Mouse (Mus musculus) neural tube, embryonic 11.5 days (tissue): ENCODE results near the gene Rnf213. TPM values are rescaled to one million over a fixed set of nuclear protein-coding genes. Genes with fewer than 3 reads are reported as not detected.

Experiments
- ATAC-seq: fragments of 200-750 bp; cut with Nextera tagmentation; 2 replicates; pipeline ENCODE4 v1.8.0; 2017; ENCODE audit warnings: moderate number of reproducible peaks, mild to moderate bottlenecking, moderate TSS enrichment, moderate library complexity; ENCODE audit not compliant: insufficient read depth, low FRiP score, low TSS enrichment
- DNase-seq: peaks from one replicate; pipeline ENCODE4 v3.0.0-alpha.2; 2015; ENCODE audit warnings: low spot score
- H3K27ac ChIP-seq: fragments of 300-500 bp; sonication (generic); 2 replicates; pipeline ENCODE4 v1.5.1; 2014; ENCODE audit warnings: low read depth, mild to moderate bottlenecking, low read length
- H3K27me3 ChIP-seq: fragments of 300-500 bp; sonication (generic); 2 replicates; pipeline ENCODE4 v1.6.1; 2014; ENCODE audit warnings: mild to moderate bottlenecking, low read length, mixed read lengths; ENCODE audit not compliant: control insufficient read depth, insufficient read depth
- H3K36me3 ChIP-seq: fragments of 300-500 bp; sonication (generic); 2 replicates; pipeline ENCODE4 v1.6.1; 2014; ENCODE audit warnings: mild to moderate bottlenecking, low read length, moderate library complexity, mixed read lengths; ENCODE audit not compliant: control insufficient read depth, insufficient read depth
- H3K4me1 ChIP-seq: fragments of 300-500 bp; sonication (generic); 2 replicates; pipeline ENCODE4 v1.6.1; 2014; ENCODE audit warnings: low read length, mixed read lengths; ENCODE audit not compliant: control insufficient read depth, insufficient read depth
- H3K4me2 ChIP-seq: fragments of 300-500 bp; sonication (generic); 2 replicates; pipeline ENCODE4 v1.6.1; 2014; ENCODE audit warnings: low read depth, mild to moderate bottlenecking, moderate library complexity
- H3K4me3 ChIP-seq: fragments of 300-500 bp; sonication (generic); 2 replicates; pipeline ENCODE4 v1.5.1; 2014; ENCODE audit warnings: low read depth, low read length
- H3K9ac ChIP-seq: fragments of 300-500 bp; sonication (generic); 2 replicates; pipeline ENCODE4 v1.6.1; 2014; ENCODE audit warnings: mild to moderate bottlenecking, low read length
- H3K9me3 ChIP-seq: fragments of 300-500 bp; sonication (generic); 2 replicates; pipeline ENCODE4 v1.6.1; 2016; ENCODE audit warnings: low read length; ENCODE audit not compliant: control insufficient read depth
- WGBS: fragments of 180-500 bp; shearing (Covaris S2); extraction: QIAGEN DNeasy Blood & Tissue Kit; methylation state at CpG from one replicate; pipeline ENCODE4 v1.1.7; 2014; 5-methylcytosine and 5-hydroxymethylcytosine counted together
- polyA plus RNA-seq: library from polyadenylated mRNA; unstranded; fragments of >200 nt; fragmentation: Nextera tagmentation; extraction: Ambion mirVana; gene quantifications from 2 replicates; pipeline ENCODE4 v1.2.1, GENCODE M21; 2014

The Rnf213 gene
- polyA plus RNA-seq, 1 experiment from 2014 or later = 1.9 TPM

DNA sequence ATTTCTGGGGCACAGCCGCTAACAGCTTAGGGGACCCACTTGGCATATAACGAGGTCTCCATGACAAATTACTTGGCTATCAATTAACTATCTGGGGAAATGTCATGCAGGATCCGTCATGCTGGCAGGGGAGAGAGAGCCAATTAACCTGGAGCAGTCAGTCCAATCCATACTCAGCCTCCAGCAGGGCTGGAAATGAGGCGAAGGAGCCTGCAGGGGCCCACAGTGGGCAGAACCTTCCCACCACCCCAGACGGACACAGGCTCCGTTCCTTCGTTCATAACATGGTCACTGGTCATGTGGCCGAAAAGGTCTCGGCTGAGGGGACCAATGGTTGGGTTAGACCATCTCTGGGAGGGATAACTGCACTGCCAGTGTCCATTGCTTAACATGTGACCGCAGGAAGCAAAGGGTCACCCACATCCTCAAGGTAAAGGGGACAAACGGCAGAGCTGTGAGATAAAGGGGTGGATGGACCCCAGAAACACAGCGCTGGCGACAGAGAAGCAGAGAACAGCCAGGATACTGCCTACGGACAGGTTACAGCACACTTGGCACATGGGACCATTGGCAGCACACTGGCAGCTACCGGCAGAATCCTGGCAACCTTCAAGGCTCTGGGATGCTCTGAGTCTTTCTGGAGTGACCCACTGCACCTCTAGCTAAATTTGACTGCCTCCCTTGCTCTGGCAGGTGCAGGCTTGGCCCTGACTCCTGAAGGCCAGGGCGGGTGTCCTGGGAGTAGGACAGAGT is 121.4 kb downstream of the Rnf213 start:
- Histone ChIP-seq H3K4me3 (no peak overlapping the region), H3K4me2 (peak overlapping the region; percentile 33), H3K27ac (peak overlapping the region; percentile 67), H3K36me3 (no peaks in the 10 kb centered on the region), H3K4me1 (peaks cover 15% of the 10 kb centered on the region; the same call in 1 of the 2 replicates), H3K9me3 (no peaks in the 10 kb centered on the region), H3K27me3 (0 out of 2 replicates have a peak, but pooled peaks cover 3% of the 10 kb centered on the region), H3K9ac (peak overlapping the region; percentile 39; the same call in 1 of the 2 replicates)
- DNase-seq (no peak), ATAC-seq (no peak)
- 58% methylated on average over 16 of the region's 16 CpGs for WGBS

DNA sequence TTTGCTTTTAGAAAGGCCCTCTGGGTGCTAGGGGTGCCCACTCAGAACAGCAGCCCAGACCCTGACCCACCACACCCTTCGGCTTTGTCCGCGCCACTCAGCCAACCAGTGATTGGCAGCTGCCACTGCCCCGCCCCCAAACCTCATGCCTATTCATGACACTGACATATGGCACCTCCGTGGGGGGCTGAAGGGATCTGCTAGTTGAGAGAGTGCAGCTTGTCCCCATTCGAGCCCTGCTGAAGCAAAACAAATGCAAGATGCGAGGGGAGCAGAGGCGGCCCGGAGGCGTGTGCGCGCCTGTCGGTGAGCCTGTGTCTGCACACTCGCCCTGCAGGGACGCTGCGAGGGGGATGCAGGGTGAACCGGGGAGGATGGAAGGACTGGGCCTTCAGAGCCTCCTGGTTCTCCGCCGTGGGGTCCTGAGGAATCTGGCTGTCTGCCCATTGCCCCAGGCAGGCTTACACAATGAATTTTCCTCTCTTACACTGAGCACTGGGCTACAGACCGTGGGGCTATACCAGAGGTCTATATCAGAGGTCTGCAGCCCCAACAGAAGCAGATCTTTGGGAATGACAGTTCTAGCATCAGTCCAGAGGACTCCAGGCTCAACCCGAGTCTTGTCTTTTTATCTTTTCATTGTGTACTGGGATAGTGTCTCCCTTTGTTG is 122.2 kb downstream of the Rnf213 start:
- ATAC-seq = peak; percentile 76
- H3K27me3 ChIP-seq = 0 out of 2 replicates have a peak, but pooled peaks cover 3% of the 10 kb centered on the region
- WGBS = 4% methylated on average over 21 of the region's 21 CpGs
- H3K4me3 ChIP-seq = peak overlapping the region; percentile 20; the same call in 1 of the 2 replicates
- peak overlapping the region; percentile 33 for H3K4me2 ChIP-seq
- H3K27ac ChIP-seq = peak overlapping the region; percentile 67
- peak; percentile 80 for DNase-seq
- no peaks in the 10 kb centered on the region for H3K36me3 ChIP-seq
- H3K9ac ChIP-seq = peak overlapping the region; percentile 39; the same call in 1 of the 2 replicates
- no peaks in the 10 kb centered on the region for H3K9me3 ChIP-seq
- H3K4me1 ChIP-seq = 0 out of 2 replicates have a peak, but pooled peaks cover 9% of the 10 kb centered on the region

DNA sequence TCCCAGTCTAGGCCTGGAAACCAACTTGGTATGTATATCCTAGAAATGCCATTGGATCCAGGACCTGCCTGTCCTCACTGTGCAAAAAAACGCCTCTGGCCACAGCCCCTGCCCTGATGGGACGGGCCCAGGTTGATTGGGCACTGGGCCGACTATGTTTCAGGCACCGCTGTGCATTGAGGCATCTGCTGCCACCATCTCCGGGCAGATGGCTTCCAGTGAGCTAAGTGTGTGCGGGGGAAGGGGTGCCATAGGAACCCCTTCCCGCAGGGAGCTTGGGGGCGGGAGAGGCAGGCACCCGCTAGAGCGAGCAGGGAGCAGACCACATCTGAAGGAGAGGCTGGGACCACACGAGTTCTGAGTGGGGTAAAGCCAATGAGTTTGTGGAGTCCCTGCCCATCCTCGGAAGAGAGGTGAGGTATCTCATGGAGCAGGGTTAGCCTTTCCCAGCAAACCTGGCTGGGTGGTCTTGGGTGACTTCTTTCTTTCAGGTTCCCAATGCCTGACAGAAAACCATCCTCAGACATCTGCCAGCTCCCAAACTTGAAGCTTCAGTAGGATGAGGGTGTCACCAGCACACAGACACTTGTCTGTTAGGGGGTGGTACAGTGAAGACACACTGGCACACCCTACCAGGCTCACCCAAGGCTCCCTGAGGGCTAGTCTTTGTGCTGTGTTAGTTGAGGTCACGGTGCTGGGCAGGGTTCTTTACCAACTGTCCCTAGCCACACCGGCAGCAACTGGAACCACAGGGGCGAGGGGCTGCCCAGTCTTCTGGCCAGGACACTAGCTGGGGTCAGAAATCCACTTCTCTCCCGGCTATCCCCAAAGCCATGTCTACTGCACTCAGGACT is 123.2 kb downstream of the Rnf213 start:
- 71% methylated on average over 16 of the region's 16 CpGs for WGBS
- no peak overlapping the region for H3K4me2 ChIP-seq
- H3K9ac ChIP-seq = no peak overlapping the region
- H3K4me3 ChIP-seq = no peak overlapping the region
- peak overlapping the region; percentile 67; the same call in 1 of the 2 replicates for H3K27ac ChIP-seq
- H3K9me3 ChIP-seq = no peaks in the 10 kb centered on the region
- H3K4me1 ChIP-seq = 0 out of 2 replicates have a peak, but pooled peaks cover 9% of the 10 kb centered on the region
- ATAC-seq = no peak
- no peaks in the 10 kb centered on the region for H3K36me3 ChIP-seq
- no peak for DNase-seq
- 0 out of 2 replicates have a peak, but pooled peaks cover 3% of the 10 kb centered on the region for H3K27me3 ChIP-seq

DNA sequence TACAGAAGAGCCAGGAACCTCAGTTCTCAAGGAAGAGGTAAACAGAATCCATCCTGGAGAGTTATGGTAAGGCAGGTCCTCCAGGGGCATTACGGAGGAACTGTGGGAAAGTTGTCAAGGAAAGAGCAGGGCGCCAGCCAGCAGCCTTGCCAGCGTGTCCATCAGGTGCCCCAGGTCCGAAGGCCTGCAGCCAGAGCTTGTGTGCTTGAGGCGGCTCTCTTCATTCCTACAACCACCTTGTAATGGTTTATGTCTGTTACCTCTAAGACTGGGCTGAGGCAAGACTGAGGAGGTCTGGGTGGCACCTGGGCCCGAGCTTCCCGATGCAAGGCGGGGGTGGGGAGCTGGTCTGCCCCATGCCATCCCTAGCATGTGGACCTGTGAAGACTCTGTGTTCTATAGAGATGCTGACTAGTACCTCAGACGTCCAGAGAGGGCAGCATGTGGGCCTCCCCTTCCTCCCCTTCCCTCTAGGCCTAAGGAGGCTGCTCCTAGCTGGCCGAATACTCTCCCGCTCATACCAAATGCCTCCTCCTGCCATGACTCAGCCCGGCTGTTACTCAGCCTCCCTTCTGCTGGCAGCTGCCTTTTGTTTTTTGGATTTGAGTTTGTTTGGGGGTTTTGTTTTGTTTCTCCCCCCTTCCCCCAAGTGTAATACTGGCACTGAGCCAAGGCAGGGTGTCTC is 123.9 kb downstream of the Rnf213 start:
- ATAC-seq = no peak
- H3K9ac ChIP-seq = no peak overlapping the region
- 68% methylated on average over 12 of the region's 12 CpGs for WGBS
- no peak for DNase-seq
- H3K27ac ChIP-seq = no peak overlapping the region
- H3K4me1 ChIP-seq = 0 out of 2 replicates have a peak, but pooled peaks cover 7% of the 10 kb centered on the region
- no peaks in the 10 kb centered on the region for H3K36me3 ChIP-seq
- no peaks in the 10 kb centered on the region for H3K9me3 ChIP-seq
- H3K4me2 ChIP-seq = no peak overlapping the region
- H3K27me3 ChIP-seq = 0 out of 2 replicates have a peak, but pooled peaks cover 3% of the 10 kb centered on the region
- no peak overlapping the region for H3K4me3 ChIP-seq

DNA sequence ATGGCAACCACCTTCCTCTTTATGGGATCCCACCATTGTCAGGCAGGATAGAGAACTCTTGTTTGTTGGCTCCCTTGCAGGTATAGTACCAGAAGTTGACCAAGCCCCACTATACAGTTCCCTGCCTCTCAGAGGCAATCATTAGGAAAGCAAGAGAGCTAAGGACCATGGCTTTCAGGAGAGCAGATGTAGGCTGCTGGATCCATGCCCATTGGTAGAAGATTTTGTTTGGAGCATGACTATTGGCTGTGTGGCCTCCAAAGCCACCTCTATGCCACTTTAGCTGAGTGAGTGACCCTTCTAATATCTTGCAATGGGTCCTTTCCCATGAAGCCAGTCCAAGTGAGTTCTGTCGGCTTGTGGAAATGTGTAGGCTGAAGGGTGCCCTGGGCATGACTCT is 126.5 kb downstream of the Rnf213 start:
- no peak for DNase-seq
- Histone ChIP-seq H3K9ac (no peak overlapping the region), H3K27ac (no peak overlapping the region), H3K4me3 (no peak overlapping the region), H3K9me3 (no peaks in the 10 kb centered on the region), H3K4me1 (0 out of 2 replicates have a peak, but pooled peaks cover 4% of the 10 kb centered on the region), H3K36me3 (no peaks in the 10 kb centered on the region), H3K4me2 (no peak overlapping the region), H3K27me3 (0 out of 2 replicates have a peak, but pooled peaks cover 3% of the 10 kb centered on the region)
- WGBS = 83% methylated on average over 1 of the region's 1 CpGs
- no peak for ATAC-seq

DNA sequence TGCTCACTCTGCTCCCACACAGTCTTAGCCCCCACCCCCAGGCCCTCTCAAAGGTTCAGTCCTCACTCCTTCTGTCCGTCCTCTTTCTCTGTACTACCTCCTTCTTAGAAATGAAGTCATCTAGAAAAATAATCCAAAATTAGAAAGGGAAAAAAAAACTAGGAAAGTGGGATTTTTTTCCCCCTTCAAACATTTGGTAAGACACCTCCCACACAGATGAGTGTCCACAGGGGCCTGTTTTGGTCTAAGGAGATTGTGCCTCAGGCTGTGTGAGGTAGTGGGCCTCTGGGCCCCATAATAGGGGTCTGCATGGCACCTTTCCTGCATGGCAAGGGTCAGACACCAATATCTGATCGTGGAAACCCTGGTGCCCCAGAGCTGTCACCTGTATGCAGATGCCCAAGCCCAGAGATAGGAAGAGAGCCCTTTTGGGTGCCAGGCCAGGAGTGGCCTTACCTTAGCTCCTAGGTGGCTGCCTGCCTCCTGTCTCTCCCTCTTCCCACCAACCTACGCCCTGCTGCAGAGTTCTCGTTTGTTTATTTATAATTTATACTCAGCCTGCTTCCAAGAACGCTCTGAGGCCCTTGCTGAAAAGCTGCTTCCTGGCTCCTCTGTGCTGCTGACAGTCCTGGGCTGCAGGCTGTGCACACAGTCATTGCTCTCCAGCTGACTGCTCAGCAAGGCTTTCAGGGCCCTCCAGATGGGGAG is 127.3 kb downstream of the Rnf213 start:
- DNase-seq (no peak), ATAC-seq (no peak)
- Histone ChIP-seq H3K27me3 (0 out of 2 replicates have a peak, but pooled peaks cover 3% of the 10 kb centered on the region), H3K4me2 (no peak overlapping the region), H3K36me3 (no peaks in the 10 kb centered on the region), H3K9me3 (no peaks in the 10 kb centered on the region), H3K27ac (no peak overlapping the region), H3K4me1 (0 out of 2 replicates have a peak, but pooled peaks cover 4% of the 10 kb centered on the region), H3K9ac (no peak overlapping the region), H3K4me3 (no peak overlapping the region)
- WGBS = 69% methylated on average over 5 of the region's 5 CpGs

DNA sequence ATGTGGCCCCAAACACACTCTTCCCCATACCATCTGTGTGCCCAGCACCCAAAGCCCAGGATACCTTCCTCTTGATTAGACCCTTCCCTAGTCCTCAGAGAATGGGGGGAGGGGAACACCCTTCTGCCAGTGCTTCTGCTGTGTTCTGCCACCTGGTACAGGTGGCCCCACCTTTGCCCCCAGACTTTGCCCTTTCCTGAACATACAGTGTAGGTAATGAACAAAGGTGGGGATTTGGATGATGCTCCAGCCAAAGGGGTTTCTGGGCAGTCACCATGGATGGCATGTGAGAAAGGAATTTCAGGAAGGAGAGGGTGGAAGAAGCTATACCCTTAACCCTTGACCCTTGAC is 127.8 kb downstream of the Rnf213 start:
- no peak overlapping the region for H3K27ac ChIP-seq
- no peaks in the 10 kb centered on the region for H3K4me1 ChIP-seq
- H3K4me3 ChIP-seq = no peak overlapping the region
- no peak overlapping the region for H3K4me2 ChIP-seq
- ATAC-seq (no peak), DNase-seq (no peak)
- no peaks in the 10 kb centered on the region for H3K9me3 ChIP-seq
- H3K9ac ChIP-seq = no peak overlapping the region
- H3K36me3 ChIP-seq = no peaks in the 10 kb centered on the region
- 0 out of 2 replicates have a peak, but pooled peaks cover 1% of the 10 kb centered on the region for H3K27me3 ChIP-seq
